Mouse (Mus musculus) ovary, postnatal 14 days (tissue): ENCODE measurements around the gene Wdr95.

Source experiments
- DNase-seq: peaks from one replicate; pipeline ENCODE4 v3.0.0; 2022; ENCODE audit warnings: low spot score

The Wdr95 gene

DNA sequence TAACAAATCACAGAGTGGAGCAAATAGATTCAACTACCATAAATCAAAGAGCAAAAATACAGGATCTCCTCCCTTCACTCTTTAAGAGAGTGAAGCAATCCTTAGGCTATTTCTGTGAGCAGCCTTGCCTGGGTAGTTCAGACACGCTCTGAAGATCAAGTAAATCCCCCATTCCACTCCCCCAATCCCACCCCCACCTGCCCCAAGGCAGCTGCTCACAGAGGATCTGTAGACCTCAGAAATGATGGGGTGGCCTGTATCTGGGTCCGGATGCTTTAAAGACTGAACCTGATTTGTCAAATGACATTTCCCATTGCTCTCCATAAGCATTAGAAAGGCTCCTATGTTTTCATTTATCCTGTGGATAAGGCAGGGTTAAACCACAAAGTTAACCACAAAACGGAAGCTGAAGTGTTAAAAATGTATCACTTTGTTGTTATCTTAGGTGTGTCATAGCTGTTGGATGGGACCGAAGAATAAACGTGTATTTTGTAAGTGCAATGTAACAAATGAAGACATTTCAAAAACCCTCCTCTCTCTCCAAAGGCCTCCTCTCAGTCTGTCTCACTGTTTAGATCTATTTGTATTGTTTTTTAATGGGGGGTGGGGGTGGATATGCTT lies 54.3 kb downstream of the Wdr95 start:
- DNase-seq = no peak

DNA sequence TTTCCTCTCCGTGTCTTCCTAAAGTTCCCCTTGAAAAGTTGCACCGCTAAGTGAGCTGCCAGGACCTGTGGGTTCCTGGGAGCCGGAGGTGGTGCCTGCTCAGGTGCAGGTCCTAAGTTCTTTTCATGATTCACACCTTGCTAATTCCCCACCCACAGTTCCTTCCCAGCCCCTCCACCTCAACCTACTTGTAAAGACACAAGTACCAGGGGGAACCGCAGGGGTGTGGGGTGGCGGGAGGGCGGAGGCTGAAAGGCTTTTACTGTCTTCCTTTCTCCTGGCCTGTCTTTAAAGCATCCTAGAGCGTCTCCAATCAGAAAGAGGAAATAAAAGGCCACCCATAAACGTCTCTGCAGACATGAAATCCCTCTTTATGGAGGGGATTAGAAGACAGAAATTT lies 55.0 kb downstream of the Wdr95 start:
- DNase-seq = no peak

DNA sequence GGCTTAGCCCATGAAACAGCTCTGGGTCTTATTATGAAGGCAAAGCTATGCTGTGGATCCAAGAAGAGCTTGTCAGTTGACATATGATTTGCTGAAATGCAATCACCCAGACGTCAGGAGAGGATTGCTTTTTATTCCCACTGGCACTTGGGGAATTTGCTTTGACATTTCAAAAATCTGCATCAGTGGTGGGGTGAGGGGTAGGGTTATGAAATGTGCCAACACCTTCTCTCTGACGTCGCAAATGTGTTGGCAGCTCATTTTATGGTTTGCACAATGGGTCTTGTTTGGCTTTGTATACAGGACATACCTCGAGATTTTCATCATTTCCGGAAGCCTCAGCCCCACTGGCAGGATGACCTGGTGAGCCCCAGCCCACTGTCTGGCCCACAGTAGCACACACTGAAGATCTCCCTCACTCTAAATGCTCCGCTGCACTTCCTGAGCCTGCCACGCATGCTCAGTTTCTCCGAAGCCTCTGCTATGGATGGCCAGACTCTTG lies 55.7 kb downstream of the Wdr95 start:
- DNase-seq = no peak

DNA sequence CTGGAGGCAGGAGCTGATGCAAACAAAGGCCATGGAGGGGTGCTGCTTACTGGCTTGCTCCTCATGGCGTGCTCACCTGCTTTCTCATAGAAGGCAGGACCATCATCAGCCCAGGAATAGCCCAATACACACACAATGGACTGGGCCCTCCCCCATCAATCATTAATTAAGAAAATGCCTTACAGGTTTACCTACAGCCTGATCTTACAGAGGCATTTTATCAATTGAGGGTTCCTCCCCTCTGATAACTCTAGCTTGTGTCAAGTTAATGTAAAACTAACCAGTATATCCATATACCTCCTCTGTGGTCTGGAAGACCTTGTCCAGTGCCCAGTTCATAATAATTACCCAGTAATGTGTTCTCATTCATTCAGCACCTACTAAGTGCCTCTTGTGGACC lies 56.8 kb downstream of the Wdr95 start:
- DNase-seq = no peak

DNA sequence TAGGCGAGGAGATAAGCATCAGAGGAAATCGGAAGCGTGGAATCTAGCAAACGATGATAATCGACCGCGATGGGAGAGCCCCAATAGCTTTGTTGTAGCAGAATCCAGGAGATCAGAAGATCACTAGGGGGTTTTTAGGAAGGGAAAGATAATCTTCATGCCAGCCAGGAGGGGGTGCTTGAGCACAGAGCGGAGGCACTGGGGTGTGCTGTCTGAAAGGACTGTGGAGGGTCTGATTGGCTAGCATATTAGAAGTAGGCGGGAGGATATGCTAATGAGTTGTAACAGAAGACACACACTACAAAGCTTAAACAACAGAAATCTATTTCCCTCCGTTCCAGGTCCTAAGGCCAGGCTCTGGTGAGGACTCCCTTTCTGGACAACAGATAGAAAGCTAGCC lies 57.4 kb downstream of the Wdr95 start:
- DNase-seq = no peak

DNA sequence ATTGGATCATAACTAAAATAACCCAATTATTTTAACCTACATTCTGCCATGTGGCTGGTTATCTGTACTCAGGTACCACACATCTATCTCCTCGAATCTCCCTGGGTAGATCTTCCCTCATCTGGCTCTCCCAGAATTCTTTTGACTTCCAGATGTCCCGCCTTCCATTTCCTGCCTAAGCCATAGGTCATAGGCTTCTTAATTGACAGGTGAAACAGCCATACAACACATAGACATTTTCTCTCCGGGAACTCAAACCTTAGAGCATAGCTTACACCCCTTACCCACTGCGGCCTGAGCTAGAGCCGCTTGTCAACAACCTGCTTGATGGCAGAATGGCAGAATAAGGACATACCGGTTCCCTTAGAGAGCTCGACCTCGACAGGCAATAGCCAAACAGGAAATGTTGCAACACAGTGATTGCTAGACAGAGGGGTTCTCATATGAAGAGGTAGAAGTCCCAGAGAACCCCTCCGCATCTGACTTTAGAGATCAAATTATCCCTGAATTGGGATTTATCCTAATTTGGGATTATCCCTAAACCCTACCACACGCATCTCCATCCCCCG lies 58.9 kb downstream of the Wdr95 start:
- DNase-seq = no peak

DNA sequence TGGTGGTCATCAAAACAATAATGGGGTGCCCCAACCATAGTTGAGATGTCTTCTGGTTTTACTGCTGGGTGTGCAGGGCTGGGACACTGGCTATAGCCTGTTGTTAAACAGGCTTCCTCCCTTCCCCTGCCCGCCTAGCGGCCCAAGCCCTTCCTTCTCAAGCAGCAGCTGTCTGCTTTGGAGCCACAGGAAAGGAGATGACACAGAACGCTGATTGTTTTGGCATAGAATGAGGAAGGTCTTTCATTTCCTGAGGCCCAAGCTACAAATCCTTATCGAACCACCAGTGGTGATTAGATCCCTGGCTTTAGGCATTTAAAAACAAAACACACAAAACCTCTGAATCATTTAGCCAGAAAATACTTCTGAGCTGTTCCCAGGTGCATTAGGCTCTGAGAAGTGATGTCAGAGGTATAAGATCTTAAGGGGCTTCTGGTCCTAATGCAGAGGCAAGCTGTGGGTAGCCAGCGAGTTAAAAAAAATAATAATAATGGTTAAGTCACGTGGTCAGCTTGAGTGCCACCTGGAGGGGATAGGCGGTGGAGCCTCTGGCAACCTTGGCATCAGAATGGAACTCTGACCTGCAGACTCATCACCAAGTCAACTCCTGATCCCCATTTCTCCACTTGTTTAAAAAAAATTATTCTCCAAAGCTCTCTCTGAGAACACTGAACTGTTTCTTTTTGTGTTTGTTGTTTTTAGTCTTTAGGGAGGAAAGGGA lies 60.5 kb downstream of the Wdr95 start:
- no peak for DNase-seq

DNA sequence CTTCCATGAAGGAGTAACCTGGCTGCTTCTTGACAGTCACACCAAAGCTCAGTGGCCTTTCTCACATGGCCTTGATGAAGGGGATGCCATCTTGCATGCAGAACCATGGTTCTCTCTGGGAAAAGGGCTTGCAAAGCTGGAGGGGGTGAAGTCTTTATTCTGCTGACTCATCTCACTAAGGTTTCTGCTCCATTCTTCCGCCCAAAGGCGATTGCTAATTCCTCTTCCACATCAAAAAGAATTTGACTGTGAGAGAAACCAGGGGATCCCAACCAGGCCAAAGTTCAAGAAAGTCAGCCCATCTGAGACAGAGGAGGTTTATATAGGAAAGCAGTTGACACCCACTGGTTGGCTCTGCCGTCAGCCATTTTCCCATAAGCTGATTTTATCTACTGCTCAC lies 61.5 kb downstream of the Wdr95 start:
- DNase-seq = no peak

DNA sequence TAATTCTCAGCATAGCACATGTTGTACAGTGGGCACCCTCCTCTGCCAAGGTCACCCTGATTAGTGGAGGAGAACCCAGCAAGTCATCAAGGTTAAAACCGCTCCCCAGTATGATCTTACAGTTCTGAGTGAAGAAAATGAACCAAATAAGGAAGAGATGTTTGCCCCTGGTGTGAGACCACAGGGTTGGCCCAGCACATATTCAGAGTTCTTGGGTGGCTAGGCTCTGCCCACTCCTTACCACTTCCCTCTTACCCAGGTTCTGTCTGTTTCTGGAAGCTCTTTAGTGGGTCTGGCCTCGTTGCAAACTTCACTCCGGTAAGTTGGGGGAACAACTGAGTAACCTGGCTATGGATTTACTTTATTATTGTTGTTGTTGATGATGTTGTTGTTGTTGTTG lies 65.7 kb downstream of the Wdr95 start:
- DNase-seq = no peak

DNA sequence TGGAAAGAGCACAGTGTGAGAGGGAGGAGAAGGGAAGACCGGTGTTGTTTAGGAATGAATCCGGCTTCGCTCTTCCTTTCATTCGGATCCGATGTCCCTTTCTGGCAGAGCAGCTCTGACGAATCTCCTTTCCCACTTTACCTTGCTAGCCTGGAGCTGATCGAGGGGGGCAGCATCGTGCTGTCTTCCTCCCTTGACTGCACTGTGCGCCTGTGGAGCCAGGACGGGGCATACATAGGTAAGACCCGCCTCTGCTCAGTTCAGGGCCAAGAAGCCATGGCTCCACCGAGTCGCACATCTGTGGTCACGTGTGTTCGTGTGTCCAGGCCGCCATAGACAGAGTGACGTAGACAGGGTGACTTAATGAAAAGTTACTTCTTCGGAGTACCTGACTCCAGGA lies 68.9 kb downstream of the Wdr95 start:
- DNase-seq = no peak

DNA sequence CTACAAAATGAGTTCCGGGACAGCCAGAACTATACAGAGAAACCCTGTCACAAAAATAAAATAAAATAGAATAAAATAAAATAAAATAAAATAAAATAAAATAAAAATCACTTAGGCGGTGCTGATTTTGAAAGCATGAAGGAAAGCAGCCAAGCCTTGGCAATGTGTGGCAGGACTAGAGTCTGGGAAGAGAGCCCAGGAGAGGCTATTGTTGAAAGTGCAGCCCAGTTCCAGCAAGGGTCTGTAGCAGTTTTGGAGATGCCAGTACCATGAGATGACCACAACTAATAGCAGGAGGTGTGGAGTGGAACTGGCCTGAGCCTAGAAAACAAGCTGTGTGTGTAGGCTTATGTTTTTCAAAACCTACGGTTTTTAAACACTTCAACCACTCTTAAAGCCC lies 73.5 kb downstream of the Wdr95 start:
- no peak for DNase-seq

DNA sequence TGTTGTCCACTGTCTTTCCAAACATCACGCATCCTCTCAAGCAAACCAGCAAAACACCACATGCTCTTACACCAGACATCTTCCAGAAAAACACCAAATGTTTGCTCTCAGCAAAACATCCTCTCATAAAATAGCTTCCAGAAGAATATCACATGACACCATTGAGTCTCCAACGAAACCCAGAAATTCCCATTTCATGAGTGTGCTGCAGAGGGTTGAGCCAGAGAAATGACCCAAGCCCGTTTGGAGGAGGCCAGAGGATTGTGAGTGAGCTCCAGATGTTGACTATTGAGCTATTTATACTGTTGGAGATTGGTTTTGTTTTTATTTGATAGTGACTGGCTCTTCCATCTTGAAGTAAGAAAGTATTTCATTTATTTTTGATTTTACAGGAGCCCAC lies 74.8 kb downstream of the Wdr95 start:
- no peak for DNase-seq

DNA sequence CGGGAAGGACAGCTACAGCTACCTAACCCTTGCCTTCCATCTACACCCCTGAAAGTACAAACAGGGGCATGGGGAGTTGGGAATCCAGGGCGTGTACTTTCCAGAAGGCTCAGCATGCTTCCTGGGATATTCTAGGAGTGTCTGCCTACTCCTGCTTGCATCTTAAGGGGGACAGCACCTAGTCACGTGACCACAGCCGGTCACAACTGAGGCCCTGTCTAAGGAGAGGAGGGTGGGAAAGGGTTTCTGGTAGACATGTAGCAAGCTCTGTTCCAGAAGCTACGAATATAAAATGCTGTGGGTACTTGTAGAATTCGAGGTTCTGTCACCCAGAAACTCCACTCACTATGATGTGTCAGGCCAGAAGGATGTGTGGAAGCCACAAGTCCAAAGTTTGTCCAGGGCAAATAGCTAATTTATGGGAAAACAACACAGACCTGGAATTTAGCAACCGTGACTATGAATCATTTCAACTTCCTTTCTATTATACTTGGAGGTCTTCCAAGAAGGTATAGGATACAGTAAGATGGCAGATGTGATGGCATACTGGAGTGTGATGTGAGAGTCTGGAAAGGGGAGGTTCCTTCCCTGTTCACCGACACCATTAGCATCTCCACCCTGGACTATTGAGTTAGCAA lies 78.7 kb downstream of the Wdr95 start:
- DNase-seq = no peak

DNA sequence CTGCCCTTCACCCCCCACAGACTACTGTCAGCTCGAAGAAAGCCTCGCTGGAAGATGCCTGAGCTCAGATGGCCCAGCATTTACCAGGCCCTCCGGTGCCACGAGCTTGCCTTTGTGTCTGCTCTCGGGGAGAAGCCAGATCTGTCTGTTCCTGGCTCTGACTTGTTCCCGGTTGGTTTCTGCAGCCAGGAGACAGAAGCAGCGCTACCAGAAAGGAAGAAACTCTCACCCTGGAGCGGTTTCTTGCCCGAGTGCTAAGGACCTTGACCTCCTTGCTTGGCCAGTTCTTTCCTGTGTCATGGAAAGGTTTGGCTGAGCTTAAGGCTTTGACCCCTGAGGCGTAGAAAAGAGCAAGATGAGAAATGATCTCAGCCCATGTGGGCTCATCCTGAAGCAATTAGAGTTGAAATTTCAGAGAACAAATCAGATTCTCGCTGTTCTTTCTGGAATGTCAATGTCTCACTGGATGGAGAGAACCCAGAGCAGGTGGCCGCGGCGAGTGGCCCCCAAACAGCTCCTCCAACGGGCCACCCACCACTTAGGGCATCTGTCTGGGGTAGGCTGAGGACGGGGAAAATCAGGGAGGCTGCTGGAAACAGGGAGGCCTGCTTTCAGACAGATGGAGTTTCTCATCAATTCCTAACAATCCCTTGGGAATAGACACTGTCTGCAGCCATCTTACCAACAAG lies 83.1 kb downstream of the Wdr95 start:
- no peak for DNase-seq

DNA sequence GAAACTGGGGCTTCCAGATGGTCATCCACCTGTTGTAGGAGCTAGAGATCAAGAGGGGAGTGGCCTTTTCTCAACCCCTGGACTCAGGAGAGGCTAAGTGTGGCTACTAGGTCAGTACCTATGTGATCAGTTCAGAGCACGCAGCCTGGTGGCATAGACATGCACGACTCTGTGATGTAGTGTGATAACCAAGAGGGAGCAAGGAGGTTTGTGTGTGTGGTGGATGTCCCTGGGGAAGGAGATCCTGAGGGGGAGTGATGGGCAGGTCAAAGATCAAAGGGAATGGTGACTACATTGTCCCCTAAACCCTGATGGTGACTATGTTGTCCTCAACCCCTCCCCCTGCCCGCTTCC lies 83.7 kb downstream of the Wdr95 start:
- no peak for DNase-seq

DNA sequence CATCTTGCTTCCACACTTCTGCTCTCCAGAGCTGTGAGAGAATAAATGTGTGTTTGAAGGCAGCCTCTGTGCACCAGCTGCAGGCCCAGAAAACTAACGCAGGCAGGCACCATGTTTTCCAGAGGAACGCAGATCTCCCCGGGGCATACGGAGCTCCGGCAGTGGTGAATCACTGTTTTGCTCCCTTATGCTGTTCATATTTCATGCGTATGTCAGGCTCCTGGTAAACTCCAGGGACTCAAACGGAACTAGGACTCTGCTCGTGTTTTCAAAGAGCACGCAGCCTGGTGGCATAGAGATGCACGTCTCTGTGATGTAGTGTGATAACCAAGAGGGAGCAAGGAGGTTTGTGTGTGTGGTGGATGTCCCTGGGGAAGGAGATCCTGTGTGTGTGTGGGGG lies 84.3 kb downstream of the Wdr95 start:
- no peak for DNase-seq

DNA sequence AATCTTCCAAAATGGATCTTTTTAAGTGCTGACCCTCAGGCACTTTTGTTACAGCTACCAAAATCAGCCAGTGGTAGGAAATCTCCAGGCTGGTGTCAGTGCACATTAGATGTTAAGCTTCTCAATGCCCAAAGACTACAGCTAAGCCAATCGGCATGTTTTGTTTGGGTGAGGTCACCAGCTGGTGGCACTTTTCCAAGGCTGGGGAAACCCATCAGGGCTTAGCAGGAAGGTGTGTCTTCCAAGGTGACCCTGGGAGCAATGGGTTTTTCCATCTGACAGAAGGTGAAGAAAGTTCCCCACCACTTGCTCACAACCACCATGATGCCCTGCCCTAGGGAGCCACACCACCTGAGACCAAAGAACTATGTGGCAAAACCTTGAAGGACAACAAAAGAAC lies 87.7 kb downstream of the Wdr95 start:
- DNase-seq = no peak

DNA sequence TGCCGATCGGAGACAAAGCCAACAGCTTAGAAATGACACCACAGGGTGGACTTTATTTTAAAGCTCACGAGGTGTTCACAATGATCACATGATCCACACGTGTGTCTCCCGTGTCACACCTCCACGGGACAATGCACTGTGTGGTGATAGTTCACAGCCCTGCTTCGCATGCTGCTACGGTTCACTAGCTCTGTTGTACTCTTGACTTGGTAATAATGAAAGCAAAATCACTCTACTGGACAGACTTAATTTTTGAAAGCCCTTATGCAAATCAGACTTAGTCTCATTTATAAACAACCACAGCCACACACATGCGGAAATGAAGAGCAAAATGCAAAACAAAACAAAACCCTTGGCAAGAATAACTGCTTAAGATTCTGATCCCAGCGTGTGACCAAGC lies 88.3 kb downstream of the Wdr95 start:
- DNase-seq = no peak

DNA sequence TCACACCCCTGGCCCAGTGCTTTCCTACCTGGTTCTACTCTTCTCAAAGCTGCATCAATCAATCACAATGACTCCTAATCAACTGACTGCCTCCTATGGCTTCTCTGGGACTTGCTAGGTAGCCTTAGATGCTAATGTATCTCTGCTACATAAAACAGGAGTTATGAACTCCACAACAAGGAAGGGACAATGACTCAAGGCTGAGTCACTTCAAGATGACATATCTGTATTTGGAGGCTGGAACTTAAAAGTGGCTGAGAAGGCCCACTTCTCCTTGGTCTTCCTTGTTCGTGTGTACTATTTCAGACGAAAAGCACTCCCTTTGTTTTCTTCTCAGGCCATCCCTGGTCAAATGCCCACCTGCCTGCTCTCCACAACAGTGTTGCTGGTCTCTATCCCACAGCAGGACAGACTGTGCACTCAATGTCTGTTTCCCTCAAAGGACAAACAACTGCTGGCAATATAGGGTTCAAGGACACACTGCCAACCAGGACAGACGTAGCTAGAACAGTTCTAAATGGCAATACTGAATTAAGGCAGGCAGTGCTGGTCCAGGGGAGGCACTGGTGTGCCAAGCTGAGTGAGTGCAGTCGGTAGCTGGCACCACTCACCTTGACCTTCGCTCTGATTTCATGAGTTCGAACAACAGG lies 89.4 kb downstream of the Wdr95 start:
- no peak for DNase-seq

DNA sequence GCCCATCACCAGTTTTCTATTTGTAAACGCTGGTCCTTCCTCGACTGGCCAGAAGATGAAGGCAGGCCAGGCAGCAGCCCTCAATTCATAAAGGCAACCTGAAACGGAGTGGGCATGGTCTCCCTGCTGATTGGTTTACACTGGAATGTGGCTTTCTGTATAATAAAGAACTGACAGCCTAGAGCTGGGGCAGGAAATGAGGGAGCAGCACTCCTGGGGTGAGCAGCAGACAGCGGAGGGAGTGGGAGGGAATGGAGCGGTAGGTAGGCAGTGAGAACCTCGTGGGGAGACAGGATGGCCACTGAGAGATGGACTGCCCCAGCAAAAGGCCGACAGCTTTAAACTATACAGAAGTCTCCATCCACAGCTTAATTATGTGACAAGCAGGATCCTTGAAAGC lies 93.7 kb downstream of the Wdr95 start:
- no peak for DNase-seq

DNA sequence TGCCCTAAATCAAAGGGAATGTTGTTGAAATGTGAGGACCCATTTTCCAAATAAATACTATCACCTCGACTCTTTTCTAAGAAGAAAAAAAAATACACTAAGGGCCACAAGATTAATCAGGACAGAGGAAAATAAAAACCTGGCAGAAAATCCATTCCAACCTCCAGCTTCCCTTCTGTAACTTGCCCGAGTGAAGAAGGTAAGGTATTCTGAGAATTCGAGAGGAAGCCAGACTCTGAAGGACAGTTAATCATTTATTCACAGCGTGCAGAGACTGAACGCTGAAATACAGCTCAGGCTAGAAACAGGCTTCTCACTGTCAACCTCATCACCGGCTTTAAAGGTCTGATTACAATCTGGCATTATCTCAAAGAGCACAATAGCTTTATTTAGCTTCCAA lies 94.2 kb downstream of the Wdr95 start:
- DNase-seq = no peak
